Mouse (Mus musculus) ES-E14 (cell line): ENCODE results near the gene Igbp1b. TPM values are rescaled to one million over a fixed set of nuclear protein-coding genes. Genes with fewer than 3 reads are reported as not detected.

ENCODE experiments used
- DNase-seq: peaks from one replicate; pipeline ENCODE4 v3.0.0-alpha.2; 2013; ENCODE audit warnings: low read depth, low spot score
- H3K27ac ChIP-seq: 2 replicates; pipeline ENCODE4 v1.5.1; 2012; ENCODE audit warnings: low read depth, mild to moderate bottlenecking, low read length, moderate library complexity, mixed read lengths; ENCODE audit not compliant: poor library complexity, insufficient read depth, severe bottlenecking
- H3K36me3 ChIP-seq: 2 replicates; pipeline ENCODE4 v1.6.1; 2012; ENCODE audit warnings: mild to moderate bottlenecking, low read length, moderate library complexity, mixed read lengths; ENCODE audit not compliant: control insufficient read depth, poor library complexity, insufficient read depth, severe bottlenecking
- H3K4me1 ChIP-seq, 2 experiments: fragments of 150-350 bp in 1 of 2; sonication (generic) in 1 of 2; 2 replicates each; pipeline ENCODE4 v1.6.1; 2012; ENCODE audit warnings: low read length in 2 of 2, mild to moderate bottlenecking in 1 of 2, mixed read lengths in 1 of 2; ENCODE audit not compliant: control insufficient read depth in 2 of 2, insufficient read depth in 2 of 2, poor library complexity in 1 of 2
- H3K4me3 ChIP-seq, 2 experiments: fragments of 150-350 bp in 1 of 2; sonication (generic) in 1 of 2; 2 replicates each; pipeline ENCODE4 v1.5.1; 2012; ENCODE audit warnings: low read length in 2 of 2, low read depth in 1 of 2, mild to moderate bottlenecking in 1 of 2, mixed read lengths in 1 of 2; ENCODE audit not compliant: insufficient read depth in 1 of 2, poor library complexity in 1 of 2, severe bottlenecking in 1 of 2
- H3K9ac ChIP-seq: 2 replicates; pipeline ENCODE4 v1.6.1; 2012; ENCODE audit warnings: low read depth, mild to moderate bottlenecking, low read length, mixed read lengths; ENCODE audit not compliant: poor library complexity, insufficient read depth, severe bottlenecking
- H3K9me3 ChIP-seq: fragments of 150-350 bp; sonication (generic); 2 replicates; pipeline ENCODE4 v1.6.1; 2012; ENCODE audit warnings: low read depth, mild to moderate bottlenecking, low read length; ENCODE audit not compliant: control insufficient read depth, insufficient read depth
- CHD2 ChIP-seq: IDR thresholded peaks from 2 replicates; pipeline ENCODE4 v1.6.1; 2014; ENCODE audit warnings: mild to moderate bottlenecking, low read depth, low read length, inconsistent platforms
- HCFC1 ChIP-seq: IDR thresholded peaks from 2 replicates; pipeline ENCODE4 v1.6.1; 2012; ENCODE audit warnings: low read length, inconsistent platforms, borderline replicate concordance; ENCODE audit not compliant: insufficient read depth
- MAFK ChIP-seq: IDR thresholded peaks from 2 replicates; pipeline ENCODE4 v1.6.1; 2014; ENCODE audit warnings: mild to moderate bottlenecking, low read depth, low read length, inconsistent platforms; ENCODE audit not compliant: insufficient read depth
- ZC3H11A ChIP-seq: IDR thresholded peaks from 2 replicates; pipeline ENCODE4 v1.6.1; 2012; ENCODE audit warnings: low read depth, mild to moderate bottlenecking, inconsistent platforms, low read length, borderline replicate concordance
- ZNF384 ChIP-seq: IDR thresholded peaks from 2 replicates; pipeline ENCODE4 v1.6.1; 2012; ENCODE audit warnings: low read depth, low read length, inconsistent platforms
- in situ Hi-C, 2 experiments: fragments of 600-800 bp; cut with MboI; formaldehyde crosslinking; loops; one replicate each; pipeline ENCODE4 v1.15.1; 2025; ENCODE audit warnings: low sequenced_read_pairs in 2 of 2, inconsistent platforms in 1 of 2; ENCODE audit not compliant: unreplicated experiment in 2 of 2
- total RNA-seq: library from RNA; depleted of rRNA; stranded (reverse); fragments of 300-350 nt; gene quantifications from 2 replicates; pipeline ENCODE4 v1.2.3, GENCODE M21; 2012; rRNA removed

The Igbp1b gene
- total RNA-seq, 1 experiment = 0.22 TPM

DNA sequence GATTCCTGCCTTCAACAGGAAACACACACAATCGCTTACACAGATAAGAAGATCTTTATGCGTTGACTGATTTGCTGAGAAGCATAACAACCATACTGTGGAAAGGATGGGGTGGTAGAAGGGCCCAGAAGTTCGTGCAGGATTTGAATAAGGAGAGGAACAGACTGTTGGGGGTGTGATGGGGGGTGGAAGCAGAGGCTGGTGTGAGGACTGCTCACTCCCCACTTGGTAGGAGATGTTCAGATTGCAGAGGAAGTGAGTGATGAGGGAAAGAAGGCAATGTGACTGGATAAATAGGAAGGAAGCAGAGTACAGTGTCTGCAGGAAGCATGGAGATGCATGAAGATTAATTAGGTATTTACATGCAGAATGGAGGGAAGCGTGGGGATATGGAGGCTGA lies 19.0 kb downstream of the Igbp1b start:
- no peak overlapping the region for H3K9ac ChIP-seq
- H3K4me1 ChIP-seq = no peaks in the 10 kb centered on the region
- no peak for DNase-seq
- no peaks in the 10 kb centered on the region for H3K9me3 ChIP-seq
- TF ChIP-seq MAFK = no peak
- no peaks in the 10 kb centered on the region for H3K36me3 ChIP-seq
- H3K27ac ChIP-seq = no peak overlapping the region
- in situ Hi-C loops = no loop called here
- H3K4me3 ChIP-seq = no peak overlapping the region

DNA sequence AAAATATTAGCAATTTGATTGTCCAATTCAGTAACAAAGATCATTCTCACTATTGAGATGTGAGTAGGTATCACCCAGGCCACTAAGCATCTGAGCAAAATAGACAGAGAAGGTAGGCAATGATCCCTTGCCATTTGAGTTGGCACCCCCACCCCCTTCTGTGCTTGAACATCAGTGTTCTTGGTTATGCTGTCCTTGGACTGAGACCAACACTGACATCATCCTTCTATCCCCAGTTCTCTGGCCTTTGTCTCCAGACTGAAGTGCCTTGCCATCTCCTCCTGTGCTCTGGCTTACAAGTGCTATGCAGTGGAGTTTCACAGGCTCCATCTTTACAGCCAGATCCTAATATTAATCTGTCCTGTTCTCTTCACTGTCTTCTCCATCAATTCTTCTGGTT lies 37.6 kb downstream of the Igbp1b start:
- no peak for DNase-seq
- H3K27ac ChIP-seq = no peak overlapping the region
- H3K4me3 ChIP-seq = no peak overlapping the region
- H3K36me3 ChIP-seq = no peaks in the 10 kb centered on the region
- TF ChIP-seq HCFC1 (no peak), CHD2 (no peak), ZNF384 (no peak), MAFK (no peak), ZC3H11A (no peak)
- in situ Hi-C loops = no loop called here
- no peaks in the 10 kb centered on the region for H3K9me3 ChIP-seq
- H3K4me1 ChIP-seq = no peaks in the 10 kb centered on the region
- H3K9ac ChIP-seq = no peak overlapping the region

DNA sequence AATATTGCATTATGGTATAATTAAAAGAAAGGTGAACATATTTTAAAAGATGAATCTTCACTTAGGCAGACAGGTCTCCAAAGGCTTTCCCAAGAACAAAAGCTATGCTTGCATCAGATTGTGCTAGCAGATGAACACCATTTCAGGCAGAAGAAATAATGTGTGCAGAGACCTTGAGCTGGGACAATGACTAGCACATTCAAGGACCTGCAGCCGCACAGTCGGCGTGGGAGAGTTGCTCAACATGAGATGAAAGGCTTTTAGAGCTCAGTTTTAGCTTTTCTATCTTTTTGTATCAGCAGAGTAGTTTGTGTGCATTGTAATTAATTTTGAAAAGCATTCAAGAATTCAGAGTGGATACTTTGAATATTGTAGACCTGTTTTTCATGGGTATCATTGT lies 39.9 kb downstream of the Igbp1b start:
- no peak overlapping the region for H3K27ac ChIP-seq

More for the DNA sequence above, 39.9 kb downstream of the Igbp1b start:
- in situ Hi-C loops = no loop called here
- H3K4me1 ChIP-seq = no peaks in the 10 kb centered on the region
- DNase-seq = no peak
- H3K9me3 ChIP-seq = no peaks in the 10 kb centered on the region
- no peak overlapping the region for H3K4me3 ChIP-seq
- no peaks in the 10 kb centered on the region for H3K36me3 ChIP-seq
- no peak overlapping the region for H3K9ac ChIP-seq
- TF ChIP-seq MAFK = no peak
- no peak for TF ChIP-seq CHD2
- no peak for TF ChIP-seq ZNF384
- TF ChIP-seq HCFC1 = no peak
- no peak for TF ChIP-seq ZC3H11A

Other genes with a start within 250 kb of the Igbp1b start
- not detected in 2 replicates for gene Lmo3, start 76.6 kb downstream of the Igbp1b start, total RNA-seq